Mouse (Mus musculus) kidney, embryonic 16.5 days (tissue): Measurements from ENCODE around the gene Abhd2. TPM values are rescaled to one million over a fixed set of nuclear protein-coding genes. Genes with fewer than 3 reads are reported as not detected.

ENCODE experiments used
- ATAC-seq: fragments of 200-750 bp; cut with Nextera tagmentation; 2 replicates; pipeline ENCODE4 v1.8.0; 2017; ENCODE audit warnings: moderate TSS enrichment; ENCODE audit not compliant: low FRiP score, low TSS enrichment
- H3K27ac ChIP-seq: fragments of 300-500 bp; sonication (generic); 2 replicates; pipeline ENCODE4 v1.5.1; 2014; ENCODE audit warnings: low read length
- H3K27me3 ChIP-seq: fragments of 300-500 bp; sonication (generic); 2 replicates; pipeline ENCODE4 v1.6.1; 2014; ENCODE audit warnings: low read length, control low read depth, mixed read lengths; ENCODE audit not compliant: insufficient read depth
- H3K36me3 ChIP-seq: fragments of 300-500 bp; sonication (generic); 2 replicates; pipeline ENCODE4 v1.6.1; 2014; ENCODE audit warnings: low read length, control low read depth, mixed read lengths; ENCODE audit not compliant: insufficient read depth
- H3K4me1 ChIP-seq: fragments of 300-500 bp; sonication (generic); 2 replicates; pipeline ENCODE4 v1.6.1; 2014; ENCODE audit warnings: low read length, control low read depth, mixed read lengths; ENCODE audit not compliant: insufficient read depth
- H3K4me2 ChIP-seq: fragments of 300-500 bp; sonication (generic); replicated peaks from 2 replicates; pipeline ENCODE4 v1.6.1; 2014; ENCODE audit warnings: low read depth, low read length
- H3K4me3 ChIP-seq: fragments of 300-500 bp; sonication (generic); 2 replicates; pipeline ENCODE4 v1.5.1; 2014; ENCODE audit warnings: mild to moderate bottlenecking, low read length
- H3K9ac ChIP-seq: fragments of 300-500 bp; sonication (generic); replicated peaks from 2 replicates; pipeline ENCODE4 v1.6.1; 2014; ENCODE audit warnings: low read length
- H3K9me3 ChIP-seq: fragments of 300-500 bp; sonication (generic); 2 replicates; pipeline ENCODE4 v1.6.1; 2016; ENCODE audit warnings: low read length, control low read depth
- WGBS: fragments of 180-500 bp; shearing (Covaris S2); extraction: QIAGEN DNeasy Blood & Tissue Kit; methylation state at CpG from one replicate; pipeline ENCODE4 v1.1.7; 2014; 5-methylcytosine and 5-hydroxymethylcytosine counted together
- polyA plus RNA-seq: library from polyadenylated mRNA; unstranded; fragments of >200 nt; fragmentation: Nextera tagmentation; extraction: Ambion mirVana; gene quantifications from 2 replicates; pipeline ENCODE4 v1.2.1, GENCODE M21; 2015

The Abhd2 gene
- polyA plus RNA-seq, 1 experiment from 2014 or later: 11.0 TPM

- H3K36me3 ChIP-seq: peaks cover 24% of the 10 kb centered on the region
- WGBS: 85% methylated on average over 7 of the region's 7 CpGs
- H3K9me3 ChIP-seq: no peaks in the 10 kb centered on the region
- ATAC-seq: no peak
- H3K27me3 ChIP-seq: no peaks in the 10 kb centered on the region
- H3K27ac ChIP-seq: no peak overlapping the region
- no peak overlapping the region for H3K4me2 ChIP-seq
- H3K4me1 ChIP-seq: 0 out of 2 replicates have a peak, but pooled peaks cover 2% of the 10 kb centered on the region
- H3K9ac ChIP-seq: no peak overlapping the region
- no peak overlapping the region for H3K4me3 ChIP-seq
Measured at GRCm38 (mm10) chr7:79362830-79363229, 89.8 kb downstream of the Abhd2 start.

DNA sequence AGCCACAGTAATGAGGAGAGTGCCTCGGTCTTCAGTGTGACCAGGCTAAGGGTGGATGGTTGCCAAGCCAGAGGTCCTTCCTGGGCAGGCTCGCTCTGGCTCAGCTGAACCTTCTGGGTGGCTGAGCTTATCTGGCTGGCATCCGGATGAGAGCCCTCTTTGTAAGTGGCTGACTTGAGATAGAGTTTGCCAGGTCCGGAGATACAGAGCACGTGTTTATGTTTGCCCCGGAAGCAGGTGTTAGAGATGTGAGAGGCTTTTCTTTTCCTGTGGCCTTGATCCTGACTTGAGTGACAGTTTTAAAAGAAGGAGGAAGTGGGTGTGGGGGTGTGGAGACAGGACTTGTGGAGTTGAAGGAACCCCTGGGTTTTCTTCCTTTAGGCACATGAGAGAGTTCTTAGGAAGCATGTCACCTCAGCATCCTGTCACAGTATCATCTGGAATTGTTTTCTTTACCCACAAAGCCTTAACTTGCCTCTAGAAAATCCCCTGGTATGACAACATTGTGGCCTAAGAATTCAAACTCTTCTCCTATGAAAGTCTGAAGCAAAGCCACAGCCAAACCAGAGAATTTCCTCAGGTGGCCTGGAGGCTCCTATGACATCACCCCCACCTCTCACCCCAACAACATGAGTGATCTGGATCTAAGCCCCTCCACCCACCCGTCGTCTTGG is 90.5 kb downstream of the Abhd2 start:
- no peak overlapping the region for H3K27ac ChIP-seq
- no peak overlapping the region for H3K9ac ChIP-seq
- 0 out of 2 replicates have a peak, but pooled peaks cover 2% of the 10 kb centered on the region for H3K4me1 ChIP-seq
- WGBS: 47% methylated on average over 8 of the region's 8 CpGs
- H3K36me3 ChIP-seq: peaks cover 19% of the 10 kb centered on the region
- ATAC-seq: peak; percentile 56; the same call in 1 of the 2 replicates
- H3K4me3 ChIP-seq: no peak overlapping the region
- no peak overlapping the region for H3K4me2 ChIP-seq
- H3K9me3 ChIP-seq: no peaks in the 10 kb centered on the region
- no peaks in the 10 kb centered on the region for H3K27me3 ChIP-seq

DNA sequence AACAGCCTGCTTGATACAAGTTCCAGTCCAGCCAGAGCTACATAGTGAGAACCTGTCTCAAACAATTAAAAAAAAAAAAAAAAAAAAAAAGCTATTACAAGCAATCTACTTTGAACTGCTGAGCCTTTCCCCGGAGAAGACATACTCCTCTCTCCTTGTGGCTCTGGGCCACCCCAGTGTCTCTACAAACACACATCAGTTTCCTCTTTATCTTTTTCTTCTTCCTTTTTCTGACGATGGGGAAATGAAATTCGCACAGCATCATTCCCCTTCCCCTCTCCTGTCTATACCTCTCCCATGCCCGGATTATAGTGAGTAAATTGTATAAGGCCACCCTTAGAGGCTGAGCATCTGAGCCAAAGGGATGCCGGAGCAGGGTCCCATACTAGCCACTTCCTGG is 95.7 kb downstream of the Abhd2 start:
- Histone ChIP-seq H3K9ac (no peak overlapping the region), H3K27me3 (no peaks in the 10 kb centered on the region), H3K4me1 (no peaks in the 10 kb centered on the region), H3K4me2 (no peak overlapping the region), H3K36me3 (0 out of 2 replicates have a peak, but pooled peaks cover 2% of the 10 kb centered on the region), H3K27ac (no peak overlapping the region), H3K4me3 (no peak overlapping the region), H3K9me3 (no peaks in the 10 kb centered on the region)
- no peak for ATAC-seq
- 82% methylated on average over 5 of the region's 5 CpGs for WGBS

GRCm38 (mm10) chr7:79369416-79369815 is 96.4 kb downstream of the Abhd2 start:
- Histone ChIP-seq H3K9me3 (no peaks in the 10 kb centered on the region), H3K9ac (no peak overlapping the region), H3K4me2 (no peak overlapping the region), H3K36me3 (0 out of 2 replicates have a peak, but pooled peaks cover 2% of the 10 kb centered on the region), H3K4me3 (no peak overlapping the region), H3K4me1 (no peaks in the 10 kb centered on the region), H3K27ac (no peak overlapping the region), H3K27me3 (no peaks in the 10 kb centered on the region)
- 30% methylated on average over 4 of the region's 4 CpGs for WGBS
- ATAC-seq: no peak

DNA sequence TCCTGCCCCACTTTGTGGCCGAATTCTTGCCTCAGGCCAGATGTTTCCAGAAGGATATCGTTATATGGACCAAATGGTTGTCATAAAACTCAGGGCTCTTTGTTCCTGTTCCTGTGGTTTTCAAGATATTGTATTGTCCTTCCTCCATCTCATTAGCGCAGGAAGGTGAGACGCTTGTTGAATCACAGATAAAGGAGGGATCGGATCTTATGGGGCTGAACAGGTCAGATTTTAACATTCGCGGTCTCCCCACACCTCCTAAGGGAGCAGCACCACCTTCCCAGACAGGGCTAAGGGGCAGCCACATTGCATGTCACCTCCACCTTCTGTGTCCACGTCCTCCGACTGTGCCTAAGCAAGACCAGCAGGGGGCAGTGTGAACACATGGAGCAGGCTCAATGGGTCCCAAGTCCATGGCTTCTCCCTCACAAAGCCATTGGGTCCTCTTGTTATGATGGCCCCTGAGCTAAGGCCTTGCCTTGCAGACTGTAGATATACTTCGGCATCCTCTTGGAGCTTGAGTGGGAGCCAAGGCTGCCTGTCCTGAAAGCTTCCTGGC is 98.4 kb downstream of the Abhd2 start:
- Histone ChIP-seq H3K27me3 (no peaks in the 10 kb centered on the region), H3K9ac (no peak overlapping the region), H3K9me3 (no peaks in the 10 kb centered on the region), H3K4me2 (no peak overlapping the region), H3K4me3 (no peak overlapping the region), H3K36me3 (no peaks in the 10 kb centered on the region), H3K4me1 (peaks cover 6% of the 10 kb centered on the region), H3K27ac (no peak overlapping the region)
- 30% methylated on average over 10 of the region's 10 CpGs for WGBS
- ATAC-seq: peak; percentile 83

GRCm38 (mm10) chr7:79374017-79374416 is 101.0 kb downstream of the Abhd2 start:
- H3K9ac ChIP-seq: no peak overlapping the region
- no peaks in the 10 kb centered on the region for H3K36me3 ChIP-seq
- H3K27me3 ChIP-seq: no peaks in the 10 kb centered on the region
- H3K4me2 ChIP-seq: no peak overlapping the region
- H3K27ac ChIP-seq: no peak overlapping the region
- ATAC-seq: no peak
- H3K9me3 ChIP-seq: no peaks in the 10 kb centered on the region
- H3K4me1 ChIP-seq: peaks cover 6% of the 10 kb centered on the region
- no peak overlapping the region for H3K4me3 ChIP-seq

DNA sequence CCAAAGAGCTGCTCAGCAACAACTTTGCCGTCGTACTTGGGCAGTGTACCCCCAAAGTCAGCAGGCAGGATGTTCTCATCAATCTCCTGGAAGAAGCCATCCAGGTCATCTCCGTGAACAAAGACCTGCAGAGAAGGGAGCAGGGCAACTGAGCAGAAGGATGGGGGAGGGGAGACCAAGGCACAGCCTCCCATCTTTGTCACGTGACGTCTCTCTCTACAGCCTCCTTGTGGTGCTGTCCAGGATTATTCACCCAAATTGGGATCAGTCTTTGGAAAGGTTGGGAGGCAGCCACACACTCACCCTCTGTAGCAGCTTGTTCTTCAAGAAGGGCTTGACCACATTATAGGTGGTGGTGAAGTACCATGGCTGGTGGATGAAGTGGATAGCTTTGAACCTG is 102.6 kb downstream of the Abhd2 start:
- H3K4me3 ChIP-seq: no peak overlapping the region
- no peak for ATAC-seq
- H3K9me3 ChIP-seq: no peaks in the 10 kb centered on the region

DNA sequence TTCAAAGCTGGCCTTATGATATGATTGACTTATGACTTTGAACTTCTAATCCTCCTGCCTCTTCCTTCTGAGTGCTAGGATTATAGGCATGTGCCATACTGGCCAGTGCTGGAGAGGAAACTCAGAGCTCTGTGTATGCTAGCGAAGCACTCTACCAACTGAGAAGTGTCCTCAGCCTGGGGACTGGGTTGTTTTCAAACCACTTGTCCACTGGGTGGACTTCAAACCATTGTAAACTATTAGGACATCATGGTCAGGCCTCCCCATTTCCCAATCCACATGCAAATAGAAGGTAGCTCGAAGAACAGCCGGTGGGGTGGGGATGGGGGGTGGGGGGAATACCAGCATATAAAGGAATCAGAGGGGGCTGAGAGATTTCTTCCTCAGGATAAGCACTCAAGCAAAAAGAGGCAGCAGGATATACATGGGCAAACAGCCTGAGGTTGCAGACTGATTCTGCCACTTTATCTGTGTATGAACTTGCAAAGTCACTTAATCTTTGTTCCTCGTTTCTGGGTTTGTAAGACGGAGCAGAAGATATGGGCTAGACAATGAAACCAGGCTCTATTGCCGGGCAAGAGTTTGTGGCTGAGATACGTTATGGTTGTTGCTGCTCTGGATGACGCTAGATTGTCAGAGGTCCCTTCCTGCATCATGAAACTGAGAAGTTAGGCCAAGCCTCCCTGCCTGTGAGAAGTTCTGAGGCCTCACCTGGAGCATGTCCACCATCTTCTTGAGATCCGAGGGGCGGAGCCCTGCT is 103.7 kb downstream of the Abhd2 start:
- H3K27ac ChIP-seq: no peak overlapping the region
- 79% methylated on average over 10 of the region's 10 CpGs for WGBS

More for the DNA sequence above, 102.6 kb downstream of the Abhd2 start:
- Histone ChIP-seq H3K4me2 (no peak overlapping the region), H3K9ac (no peak overlapping the region), H3K36me3 (no peaks in the 10 kb centered on the region), H3K27ac (no peak overlapping the region), H3K4me1 (peaks cover 6% of the 10 kb centered on the region), H3K27me3 (no peaks in the 10 kb centered on the region)
- WGBS: 63% methylated on average over 5 of the region's 5 CpGs

DNA sequence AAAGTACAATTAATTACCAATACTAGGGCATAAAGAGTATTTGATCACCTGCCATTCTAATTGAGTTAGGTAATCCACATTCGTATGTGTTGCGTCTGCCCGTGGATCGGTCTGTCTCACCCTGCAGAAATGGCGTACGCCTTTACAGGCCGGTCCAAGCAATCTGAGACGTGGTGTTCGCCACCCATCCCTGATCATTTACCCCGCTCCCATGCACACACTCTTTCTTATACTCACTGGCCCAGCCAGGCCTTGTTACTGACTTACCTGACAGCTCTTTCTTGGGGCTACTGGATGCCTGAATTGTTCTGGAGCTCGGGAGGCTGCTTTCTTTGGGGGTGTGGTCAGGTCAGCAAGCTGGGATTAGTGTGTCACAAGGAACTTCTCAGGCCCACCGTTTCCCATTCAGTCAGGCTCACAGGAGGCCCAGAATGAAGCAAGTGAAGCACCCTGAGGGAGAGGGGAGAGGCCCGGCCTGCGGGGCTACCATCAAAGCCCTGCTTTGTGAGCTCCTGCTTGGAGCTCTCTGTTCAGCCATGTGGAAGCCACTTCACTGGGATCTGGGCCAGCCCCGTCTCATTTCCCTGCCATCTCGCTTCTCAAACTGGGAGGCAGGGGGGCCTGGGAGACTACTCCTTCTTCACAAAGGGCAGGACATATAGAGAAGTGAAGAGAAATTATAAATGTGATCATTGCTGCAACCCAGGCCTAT is 113.6 kb downstream of the Abhd2 start, which contains the start of gene Rlbp1:
TSS of gene Rlbp1 (minus strand) at position 627 of the 712 bp plus-strand sequence.
- H3K36me3 ChIP-seq: no peaks in the 10 kb centered on the region
- no peak within 1 kb of the TSS for H3K9ac ChIP-seq
- no peak within 1 kb of the TSS for H3K4me3 ChIP-seq
- no peak for ATAC-seq
- no peak within 1 kb of the TSS for H3K27ac ChIP-seq
- H3K27me3 ChIP-seq: no peaks in the 10 kb centered on the region
- no peaks in the 10 kb centered on the region for H3K9me3 ChIP-seq
- 70% methylated on average over 16 of the region's 16 CpGs for WGBS
- H3K4me2 ChIP-seq: no peak within 1 kb of the TSS
- H3K4me1 ChIP-seq: no peaks in the 10 kb centered on the region

More for the DNA sequence above, 103.7 kb downstream of the Abhd2 start:
- H3K27me3 ChIP-seq: no peaks in the 10 kb centered on the region
- no peak overlapping the region for H3K9ac ChIP-seq
- no peak overlapping the region for H3K4me2 ChIP-seq
- no peak for ATAC-seq
- H3K4me3 ChIP-seq: no peak overlapping the region
- no peaks in the 10 kb centered on the region for H3K9me3 ChIP-seq
- peaks cover 6% of the 10 kb centered on the region for H3K4me1 ChIP-seq
- no peaks in the 10 kb centered on the region for H3K36me3 ChIP-seq
